Mouse (Mus musculus) ovary, postnatal 36 days (tissue): ENCODE results near the gene 4930453N24Rik.

Experiments used
- DNase-seq: peaks from one replicate; pipeline ENCODE4 v3.0.0; 2022; ENCODE audit warnings: low spot score, mixed read lengths

The 4930453N24Rik gene

DNA sequence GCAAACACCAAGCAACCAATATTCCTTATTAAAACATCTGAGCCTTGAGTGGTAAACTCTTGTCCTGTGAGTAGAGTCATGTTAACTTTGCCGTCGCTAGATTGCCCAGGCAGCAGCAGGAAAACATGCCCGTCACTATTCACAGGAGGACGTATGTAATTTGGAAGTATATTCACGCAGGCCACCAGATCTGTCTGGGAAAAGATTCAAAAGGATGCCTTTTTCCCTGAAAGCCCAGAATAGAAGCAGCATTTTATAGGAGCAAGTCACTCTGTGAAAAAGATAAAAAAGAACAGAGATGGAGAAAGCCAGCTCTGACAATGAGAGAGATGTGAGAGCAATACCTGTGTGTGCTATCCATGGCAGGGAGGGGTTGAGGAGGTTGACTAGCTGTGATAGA, 49.4 kb downstream of the 4930453N24Rik start:
- DNase-seq, result no peak

DNA sequence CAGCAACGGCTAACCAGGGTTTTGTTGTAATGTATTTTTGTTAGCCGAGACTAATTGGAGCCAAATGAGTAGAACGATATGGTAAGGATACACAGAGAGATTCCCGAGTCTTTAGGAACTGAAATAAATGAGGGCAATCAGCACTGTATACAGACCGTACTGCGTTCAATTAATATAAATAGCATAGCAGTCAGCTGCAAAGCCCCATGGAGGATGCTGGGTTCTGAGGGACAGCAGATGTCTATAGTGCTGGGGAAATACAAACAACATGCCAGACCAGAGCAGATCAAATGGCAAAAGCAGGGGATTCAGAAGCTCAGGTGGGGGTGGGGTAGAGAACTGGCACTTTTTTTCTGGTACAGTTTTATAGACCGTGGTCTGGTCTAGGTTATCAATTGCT, 51.9 kb downstream of the 4930453N24Rik start:
- no peak for DNase-seq

DNA sequence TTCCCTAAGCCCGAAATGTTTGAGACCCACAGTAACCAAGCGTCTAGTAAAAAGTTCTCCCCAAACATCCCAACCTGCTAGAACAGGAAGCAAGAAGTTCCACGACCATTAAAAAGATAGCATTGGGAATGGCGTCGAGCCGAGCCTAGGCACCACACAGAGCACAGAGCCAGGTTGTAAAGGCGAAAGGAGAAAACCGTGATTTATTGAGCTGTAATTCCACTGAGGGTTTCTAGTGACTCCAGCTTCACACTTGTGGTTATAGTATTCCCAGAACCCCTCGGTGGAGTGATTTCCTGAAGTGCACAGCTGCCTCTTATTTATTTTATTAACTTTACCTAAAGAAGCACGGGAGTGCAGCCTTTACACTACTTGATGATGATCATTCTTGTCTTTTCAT, 53.1 kb downstream of the 4930453N24Rik start:
- DNase-seq, result no peak

DNA sequence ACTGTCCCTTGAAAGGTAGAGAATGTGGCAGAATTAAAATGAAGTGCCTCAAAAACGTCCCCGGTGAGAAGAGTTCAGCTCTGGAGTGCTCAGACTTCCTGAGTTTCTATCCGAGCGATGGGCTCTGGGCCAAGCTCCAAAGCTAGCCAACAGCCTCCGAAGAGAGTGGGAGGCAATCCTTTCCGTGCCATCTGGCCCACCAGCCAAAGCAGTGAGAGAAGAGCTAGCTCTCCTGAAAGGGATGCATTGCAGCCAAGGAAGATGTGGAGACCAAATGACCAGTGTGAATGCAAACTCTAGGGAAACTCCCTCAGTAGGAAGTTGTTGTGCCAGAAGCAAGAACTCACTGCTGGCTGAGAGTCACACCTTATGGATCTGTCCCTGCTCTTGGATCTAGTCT, 59.1 kb downstream of the 4930453N24Rik start:
- peak; percentile 32 for DNase-seq
